Mouse (Mus musculus) hindbrain, embryonic 12.5 days (tissue): ENCODE measurements around the gene Cryzl1. TPM values are rescaled to one million over a fixed set of nuclear protein-coding genes. Genes with fewer than 3 reads are reported as not detected.

Source experiments
- ATAC-seq: fragments of 200-750 bp; cut with Nextera tagmentation; 2 replicates; pipeline ENCODE4 v1.8.0; 2017; ENCODE audit warnings: moderate TSS enrichment; ENCODE audit not compliant: low FRiP score
- H3K27ac ChIP-seq: fragments of 300-500 bp; sonication (generic); 2 replicates; pipeline ENCODE4 v1.5.1; 2016; ENCODE audit warnings: mild to moderate bottlenecking
- H3K27me3 ChIP-seq: fragments of 300-500 bp; sonication (generic); 2 replicates; pipeline ENCODE4 v1.6.1; 2016; ENCODE audit warnings: mild to moderate bottlenecking
- H3K36me3 ChIP-seq: fragments of 300-500 bp; sonication (generic); 2 replicates; pipeline ENCODE4 v1.6.1; 2016; ENCODE audit warnings: mild to moderate bottlenecking
- H3K4me1 ChIP-seq: fragments of 300-500 bp; sonication (generic); 2 replicates; pipeline ENCODE4 v1.6.1; 2016
- H3K4me2 ChIP-seq: fragments of 300-500 bp; sonication (generic); replicated peaks from 2 replicates; pipeline ENCODE4 v1.6.1; 2016; ENCODE audit warnings: mild to moderate bottlenecking
- H3K4me3 ChIP-seq: fragments of 300-500 bp; sonication (generic); 2 replicates; pipeline ENCODE4 v1.5.1; 2016; ENCODE audit warnings: mild to moderate bottlenecking
- H3K9ac ChIP-seq: fragments of 300-500 bp; sonication (generic); 2 replicates; pipeline ENCODE4 v1.6.1; 2016; ENCODE audit warnings: mild to moderate bottlenecking, moderate library complexity
- H3K9me3 ChIP-seq: fragments of 300-500 bp; sonication (generic); replicated peaks from 2 replicates; pipeline ENCODE4 v1.6.1; 2016; ENCODE audit warnings: mild to moderate bottlenecking
- WGBS: fragments of 180-500 bp; shearing (Covaris S2); methylation state at CpG from one replicate; pipeline ENCODE4 v1.1.7; 2016; 5-methylcytosine and 5-hydroxymethylcytosine counted together
- polyA plus RNA-seq: library from polyadenylated mRNA; unstranded; fragments of >200 nt; fragmentation: Nextera tagmentation; extraction: Ambion mirVana; gene quantifications from 2 replicates; pipeline ENCODE4 v1.2.1, GENCODE M21; 2016

Gene Cryzl1
- polyA plus RNA-seq = 81.1 and 83.4 TPM in 2 replicates

DNA sequence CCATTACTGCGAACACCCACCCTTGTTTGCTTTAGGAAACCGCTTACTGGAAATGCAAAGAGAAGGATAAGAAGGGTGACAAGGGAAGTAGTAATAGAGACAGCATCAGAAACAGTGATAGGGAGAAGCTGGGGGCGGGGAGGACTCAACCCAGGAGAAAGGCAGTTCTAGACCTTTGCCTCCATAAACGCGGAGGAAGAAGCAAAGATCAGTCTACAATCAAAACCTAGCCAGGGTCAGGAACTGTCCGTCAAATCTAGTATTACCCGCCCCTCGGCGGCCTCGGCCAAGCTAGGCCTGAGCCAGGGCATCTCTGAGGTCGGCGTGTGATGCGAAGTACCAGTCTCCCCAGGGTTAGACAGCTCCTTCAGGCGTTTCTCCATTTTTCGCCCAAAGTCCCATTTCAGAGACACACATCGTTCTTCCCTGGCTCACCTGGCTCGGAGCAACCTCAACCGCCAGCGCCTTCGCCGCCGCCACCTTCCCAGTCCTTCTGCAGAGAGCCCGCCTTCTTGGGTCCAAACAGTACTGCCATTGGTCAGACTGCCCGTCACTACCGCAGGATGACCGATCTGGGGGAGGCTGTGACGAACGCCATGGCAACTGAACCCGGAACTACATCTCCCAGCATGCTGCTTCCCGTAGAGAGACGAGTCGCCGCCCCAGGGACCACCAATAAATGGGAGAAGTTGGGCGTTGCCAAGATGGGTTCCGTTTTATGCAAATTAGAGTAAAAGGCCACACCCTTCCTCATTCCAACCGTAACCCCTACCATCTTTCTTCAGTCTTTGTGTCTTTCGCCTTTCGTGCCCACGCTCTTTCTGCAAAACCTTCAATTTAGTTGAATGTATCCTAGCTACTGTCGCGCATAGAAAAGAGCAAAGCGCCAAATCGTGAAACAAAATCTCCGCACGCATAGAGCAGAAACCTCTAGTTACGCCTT, at the start of gene Cryzl1:
Gene Cryzl1 (minus strand): TSS at position 853 of the 943 bp plus-strand sequence.
- 1% methylated on average over 46 of the region's 46 CpGs for WGBS
- Histone ChIP-seq H3K9ac (peak within 1 kb of the TSS; percentile 100), H3K27me3 (no peaks in the 10 kb centered on the region), H3K4me1 (peaks cover 28% of the 10 kb centered on the region), H3K4me2 (peak within 1 kb of the TSS; percentile 55), H3K9me3 (no peaks in the 10 kb centered on the region), H3K27ac (peak within 1 kb of the TSS; percentile 97), H3K4me3 (peak within 1 kb of the TSS; percentile 96), H3K36me3 (peaks cover 10% of the 10 kb centered on the region; the same call in 1 of the 2 replicates)
- ATAC-seq = peak; percentile 96

DNA sequence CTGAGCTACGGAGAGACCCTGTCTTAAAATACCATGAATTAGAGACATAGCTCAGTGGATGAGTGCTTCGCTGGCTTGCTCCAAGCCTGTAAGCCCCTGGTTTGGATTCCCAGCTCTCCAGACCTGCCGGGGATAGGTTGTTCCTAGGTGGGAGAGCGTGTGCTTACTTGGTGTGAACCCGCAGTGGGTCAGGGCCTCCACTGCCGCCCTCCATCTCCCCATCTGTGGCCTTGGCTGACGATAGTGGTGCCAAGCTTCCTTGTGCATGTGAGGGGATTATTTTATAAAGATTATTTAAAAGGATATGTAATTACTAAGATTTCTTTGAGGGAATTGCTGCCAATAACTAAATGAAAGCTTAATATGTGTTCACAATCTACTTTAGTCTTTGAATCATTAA, 43.8 kb upstream of the Cryzl1 start:
- H3K27ac ChIP-seq = peak overlapping the region; percentile 82; the same call in 1 of the 2 replicates
- no peak overlapping the region for H3K4me2 ChIP-seq
- peaks cover 54% of the 10 kb centered on the region for H3K4me1 ChIP-seq
- WGBS = 74% methylated on average over 7 of the region's 7 CpGs
- H3K9me3 ChIP-seq = no peaks in the 10 kb centered on the region
- no peak overlapping the region for H3K4me3 ChIP-seq
- ATAC-seq = no peak
- no peaks in the 10 kb centered on the region for H3K27me3 ChIP-seq
- no peaks in the 10 kb centered on the region for H3K36me3 ChIP-seq
- H3K9ac ChIP-seq = no peak overlapping the region

DNA sequence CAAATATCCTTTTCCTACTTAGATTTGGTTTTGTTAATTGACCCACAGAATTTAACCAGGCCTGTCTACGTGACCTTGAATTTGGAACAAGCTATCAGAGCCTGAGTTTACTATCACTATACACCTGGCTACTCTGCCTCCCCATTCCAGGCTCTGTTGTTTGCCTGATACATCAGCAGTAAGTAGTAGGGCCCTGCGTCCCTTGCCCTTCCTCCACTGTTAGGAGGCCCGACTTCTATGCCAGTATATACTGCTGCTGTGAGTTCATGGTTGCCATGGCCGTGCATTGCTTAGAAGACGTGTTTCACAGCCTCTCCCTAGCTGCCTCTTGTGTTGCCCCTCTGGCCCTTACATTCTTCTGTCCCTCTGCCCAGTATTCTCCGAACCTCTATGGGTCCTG, 42.6 kb upstream of the Cryzl1 start:
- ATAC-seq = peak; percentile 35; the same call in 1 of the 2 replicates
- H3K4me1 ChIP-seq = peaks cover 66% of the 10 kb centered on the region
- no peak overlapping the region for H3K4me3 ChIP-seq
- no peaks in the 10 kb centered on the region for H3K36me3 ChIP-seq
- H3K27ac ChIP-seq = peak overlapping the region; percentile 82
- no peaks in the 10 kb centered on the region for H3K27me3 ChIP-seq
- peak overlapping the region; percentile 20; the same call in 1 of the 2 replicates for H3K9ac ChIP-seq
- no peak overlapping the region for H3K4me2 ChIP-seq
- H3K9me3 ChIP-seq = no peaks in the 10 kb centered on the region
- WGBS = 48% methylated on average over 6 of the region's 6 CpGs

DNA sequence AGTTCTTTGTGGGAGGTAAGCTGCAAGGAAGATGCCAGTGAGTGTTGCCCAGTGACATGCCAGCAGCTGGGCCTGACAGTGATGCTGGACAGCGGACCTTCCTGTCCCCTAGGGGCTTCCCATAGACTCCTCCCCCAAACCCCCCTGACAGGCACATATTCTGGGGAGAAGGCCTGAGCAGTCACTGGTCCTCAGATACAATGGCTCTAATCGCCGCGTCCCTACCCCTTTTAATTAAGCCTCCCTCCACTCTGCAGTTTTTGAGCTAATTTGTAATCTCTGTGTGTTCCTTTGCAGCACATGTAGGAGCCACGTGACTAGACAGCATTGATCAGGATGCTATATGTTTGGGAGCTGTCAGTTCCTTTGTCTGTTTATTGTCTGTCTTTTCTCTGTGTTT, 41.9 kb upstream of the Cryzl1 start:
- Histone ChIP-seq H3K9me3 (no peaks in the 10 kb centered on the region), H3K4me2 (peak overlapping the region; percentile 23; the same call in 1 of the 2 replicates), H3K4me1 (peaks cover 68% of the 10 kb centered on the region), H3K27ac (peak overlapping the region; percentile 82), H3K36me3 (no peaks in the 10 kb centered on the region), H3K9ac (no peak overlapping the region), H3K4me3 (no peak overlapping the region), H3K27me3 (no peaks in the 10 kb centered on the region)
- peak; percentile 95 for ATAC-seq
- WGBS = 17% methylated on average over 5 of the region's 5 CpGs

DNA sequence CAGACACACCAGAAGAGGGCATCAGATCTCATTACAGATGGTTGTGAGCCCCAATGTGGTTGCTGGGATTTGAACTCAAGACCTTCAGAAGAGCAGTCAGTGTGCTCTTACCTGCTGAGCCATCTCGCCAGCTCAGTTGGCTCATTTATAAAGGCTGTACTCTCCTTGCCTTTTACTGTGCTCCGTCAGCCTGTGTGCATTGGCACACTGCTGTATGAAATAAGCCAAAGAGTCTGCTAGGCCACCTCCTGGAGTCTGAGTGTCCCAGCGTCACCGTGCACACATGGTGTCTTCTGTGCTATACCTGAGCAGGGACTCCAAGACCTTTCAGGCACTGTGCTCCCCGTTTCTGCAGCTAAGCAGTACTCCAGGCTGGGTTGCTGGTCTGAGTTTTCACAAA, 41.1 kb upstream of the Cryzl1 start:
- H3K9me3 ChIP-seq = no peaks in the 10 kb centered on the region
- no peaks in the 10 kb centered on the region for H3K27me3 ChIP-seq
- ATAC-seq = no peak; the same call in 1 of the 2 replicates
- H3K4me2 ChIP-seq = no peak overlapping the region
- peaks cover 65% of the 10 kb centered on the region for H3K4me1 ChIP-seq
- 62% methylated on average over 5 of the region's 5 CpGs for WGBS
- H3K4me3 ChIP-seq = no peak overlapping the region
- H3K36me3 ChIP-seq = no peaks in the 10 kb centered on the region
- no peak overlapping the region for H3K9ac ChIP-seq
- H3K27ac ChIP-seq = peak overlapping the region; percentile 82

DNA sequence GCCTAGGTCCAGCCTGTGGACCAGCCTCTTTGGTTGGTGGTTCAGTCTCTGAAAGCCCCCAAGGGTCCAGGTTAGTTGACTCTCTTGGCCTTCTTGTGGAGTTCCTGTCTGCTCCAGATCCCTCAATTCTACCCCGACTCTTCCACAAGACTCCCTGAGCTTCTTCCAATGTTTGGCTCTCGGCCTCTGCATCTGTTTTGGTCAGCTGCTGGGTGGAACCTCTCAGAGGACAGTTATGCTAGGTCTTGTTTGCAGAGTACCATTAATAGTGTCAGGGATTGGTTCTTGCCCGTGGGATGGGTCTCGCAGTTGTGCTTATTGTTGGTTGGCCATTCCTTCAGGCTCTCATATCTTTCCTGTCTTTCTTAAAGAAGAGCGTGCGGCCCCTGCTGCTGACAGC, 39.8 kb upstream of the Cryzl1 start:
- Histone ChIP-seq H3K4me2 (no peak overlapping the region), H3K9ac (no peak overlapping the region), H3K27ac (no peak overlapping the region), H3K4me3 (no peak overlapping the region), H3K36me3 (no peaks in the 10 kb centered on the region), H3K4me1 (peaks cover 70% of the 10 kb centered on the region), H3K27me3 (no peaks in the 10 kb centered on the region), H3K9me3 (no peaks in the 10 kb centered on the region)
- 93% methylated on average over 6 of the region's 6 CpGs for WGBS
- no peak for ATAC-seq

DNA sequence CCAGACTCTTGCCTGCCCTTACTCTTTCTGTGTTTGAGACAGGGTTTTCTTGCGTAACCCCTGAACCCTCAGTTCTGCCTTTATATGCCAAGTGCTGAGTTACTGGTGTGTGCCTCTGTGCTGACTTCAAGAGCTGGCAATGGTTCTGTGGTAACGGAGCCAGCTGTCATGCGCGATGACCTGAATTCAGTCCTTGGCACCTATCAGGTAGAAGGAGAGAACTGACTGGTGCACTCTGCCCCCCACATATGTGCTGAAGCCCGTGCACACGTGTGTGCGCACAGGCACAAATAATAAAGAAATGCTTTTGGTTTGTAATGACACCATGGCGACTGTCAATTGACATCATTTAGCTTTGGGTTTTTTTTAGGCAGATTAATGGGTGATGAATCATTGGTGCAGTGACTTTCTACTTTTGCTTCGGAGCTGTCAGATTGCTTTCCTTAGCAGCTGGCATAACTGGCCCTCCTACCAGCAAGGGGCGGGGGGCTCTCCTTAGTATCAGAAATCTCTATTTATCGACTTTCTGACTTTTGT, 38.5 kb upstream of the Cryzl1 start:
- no peak overlapping the region for H3K27ac ChIP-seq
- H3K36me3 ChIP-seq = no peaks in the 10 kb centered on the region
- no peak for ATAC-seq
- H3K9me3 ChIP-seq = no peaks in the 10 kb centered on the region
- peaks cover 73% of the 10 kb centered on the region for H3K4me1 ChIP-seq
- no peak overlapping the region for H3K4me3 ChIP-seq
- H3K27me3 ChIP-seq = no peaks in the 10 kb centered on the region
- no peak overlapping the region for H3K4me2 ChIP-seq
- no peak overlapping the region for H3K9ac ChIP-seq
- WGBS = 78% methylated on average over 11 of the region's 11 CpGs

DNA sequence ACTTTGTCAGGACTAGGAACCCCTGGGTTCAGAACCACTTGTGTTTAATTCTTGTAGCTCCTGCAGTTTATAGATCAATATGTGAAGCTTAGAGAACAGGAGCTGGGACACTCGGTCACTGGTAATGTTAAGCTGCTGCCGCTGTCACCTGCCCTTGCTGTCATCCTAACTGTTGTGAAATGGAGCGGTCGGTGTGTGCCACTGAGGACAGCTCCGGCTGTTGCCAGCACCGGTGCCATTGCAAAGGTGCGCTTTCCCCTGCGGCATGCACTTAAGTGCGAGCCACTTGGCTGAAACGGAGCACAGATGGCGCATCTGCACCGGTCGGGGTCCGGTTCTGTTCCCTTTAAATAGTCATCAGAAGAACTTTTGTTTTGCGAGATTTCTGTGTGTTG, 37.0 kb upstream of the Cryzl1 start:
- no peak overlapping the region for H3K27ac ChIP-seq
- H3K4me2 ChIP-seq = no peak overlapping the region
- no peaks in the 10 kb centered on the region for H3K36me3 ChIP-seq
- WGBS = 85% methylated on average over 15 of the region's 15 CpGs
- H3K9ac ChIP-seq = no peak overlapping the region
- H3K4me3 ChIP-seq = no peak overlapping the region
- H3K4me1 ChIP-seq = peaks cover 69% of the 10 kb centered on the region
- H3K27me3 ChIP-seq = no peaks in the 10 kb centered on the region
- H3K9me3 ChIP-seq = no peaks in the 10 kb centered on the region
- ATAC-seq = no peak

DNA sequence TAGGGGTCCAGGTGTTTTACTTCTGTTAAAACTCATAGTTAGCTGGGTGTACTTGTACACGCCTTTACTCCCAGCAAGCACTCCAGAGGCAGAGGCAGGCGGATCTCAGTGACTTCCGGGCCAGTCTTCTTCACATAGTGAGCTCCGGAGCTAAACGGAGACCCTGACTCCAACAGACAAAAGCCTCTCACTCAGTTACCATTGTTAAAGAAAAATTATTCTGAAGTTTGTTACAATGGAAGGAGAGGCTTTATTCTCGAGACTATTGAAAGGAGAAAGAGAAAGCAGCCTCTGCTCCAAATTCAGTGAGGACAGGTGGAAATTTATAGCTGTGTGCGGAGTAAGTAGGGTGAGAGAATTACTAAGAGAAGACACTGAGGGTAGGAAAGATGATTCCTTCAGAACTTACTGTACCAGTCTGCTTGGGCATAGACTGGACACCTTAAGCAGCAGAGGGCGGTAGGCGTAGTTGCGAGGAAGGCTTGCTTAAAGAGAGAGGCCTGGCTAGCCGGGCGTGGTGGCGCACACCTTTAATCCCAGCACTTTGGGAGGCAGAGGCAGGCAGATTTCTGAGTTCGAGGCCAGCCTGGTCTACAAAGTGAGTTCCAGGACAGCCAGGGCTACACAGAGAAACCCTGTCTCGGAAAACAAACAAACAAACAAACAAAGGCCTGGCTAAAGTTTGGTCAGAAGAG, 36.5 kb upstream of the Cryzl1 start:
- H3K4me2 ChIP-seq = no peak overlapping the region
- H3K4me1 ChIP-seq = peaks cover 69% of the 10 kb centered on the region
- no peak overlapping the region for H3K27ac ChIP-seq
- no peaks in the 10 kb centered on the region for H3K27me3 ChIP-seq
- H3K36me3 ChIP-seq = peaks cover 3% of the 10 kb centered on the region; the same call in 1 of the 2 replicates
- no peak for ATAC-seq
- H3K9me3 ChIP-seq = no peaks in the 10 kb centered on the region
- WGBS = 81% methylated on average over 15 of the region's 15 CpGs
- H3K4me3 ChIP-seq = no peak overlapping the region
- H3K9ac ChIP-seq = no peak overlapping the region

DNA sequence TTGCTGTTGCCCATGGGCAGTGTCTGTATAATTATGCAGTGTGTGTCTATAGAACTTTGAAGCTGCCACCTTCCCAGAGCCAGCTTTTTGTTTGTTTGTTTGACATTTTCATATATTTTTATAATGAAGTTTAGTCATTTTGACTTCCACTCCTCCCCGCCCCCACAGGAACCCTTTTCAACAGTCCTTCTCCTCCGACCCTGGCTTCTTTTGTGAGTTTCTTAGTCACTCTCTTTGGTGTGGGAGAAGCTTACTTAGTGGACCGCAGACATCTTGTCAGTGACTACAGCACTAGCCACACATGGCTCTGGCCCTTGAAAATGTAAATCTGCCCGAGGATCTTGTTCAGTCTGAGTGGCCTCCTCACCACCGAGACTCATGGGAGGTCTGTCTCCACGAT, 35.6 kb upstream of the Cryzl1 start:
- 80% methylated on average over 6 of the region's 6 CpGs for WGBS
- H3K4me2 ChIP-seq = no peak overlapping the region
- H3K36me3 ChIP-seq = peaks cover 4% of the 10 kb centered on the region; the same call in 1 of the 2 replicates
- H3K4me3 ChIP-seq = no peak overlapping the region
- H3K9ac ChIP-seq = no peak overlapping the region
- H3K4me1 ChIP-seq = peaks cover 66% of the 10 kb centered on the region
- H3K9me3 ChIP-seq = no peaks in the 10 kb centered on the region
- H3K27ac ChIP-seq = no peak overlapping the region
- ATAC-seq = no peak
- H3K27me3 ChIP-seq = no peaks in the 10 kb centered on the region

DNA sequence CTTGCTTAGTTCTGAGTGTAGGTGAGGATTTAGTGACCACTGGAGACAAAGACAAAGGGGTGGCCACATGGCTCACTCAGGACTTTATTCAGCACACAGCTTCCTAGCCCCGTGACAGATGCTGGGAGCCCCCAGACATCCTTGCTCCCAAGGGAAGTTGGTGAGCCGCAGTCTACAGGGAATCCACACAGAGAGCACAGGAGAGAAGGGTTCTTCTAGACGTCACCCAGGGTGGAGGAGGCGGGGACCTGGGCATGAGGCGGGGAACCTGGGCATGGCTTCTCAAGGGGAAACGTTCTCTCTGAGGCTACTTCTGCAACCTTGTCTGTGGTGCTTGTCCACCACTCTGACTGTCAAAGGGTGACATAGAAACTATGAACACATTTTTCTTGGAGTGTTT, 35.2 kb upstream of the Cryzl1 start:
- 0 out of 2 replicates have a peak overlapping the region, but pooled peaks have one; percentile 40 for H3K27ac ChIP-seq
- WGBS = 58% methylated on average over 6 of the region's 6 CpGs

DNA sequence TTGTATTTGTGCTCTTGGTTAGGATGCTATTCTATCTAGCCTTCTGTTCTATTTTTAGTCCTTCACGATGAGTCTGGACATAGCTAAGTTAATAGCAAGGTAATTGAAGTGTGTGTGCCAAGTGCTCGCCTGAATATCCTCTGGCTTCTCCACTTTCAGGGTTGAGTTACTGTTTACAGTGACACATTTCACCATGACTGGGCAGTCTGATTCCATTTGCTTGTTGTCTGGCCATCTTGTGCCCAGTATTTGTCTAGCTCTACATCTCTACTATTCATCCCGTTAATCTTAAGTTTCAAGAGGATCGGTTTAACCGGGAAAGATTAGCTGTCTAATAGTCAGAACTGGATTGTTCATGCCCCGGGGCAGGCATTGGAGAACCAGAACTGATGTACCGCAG, 33.7 kb upstream of the Cryzl1 start:
- ATAC-seq = no peak
- Histone ChIP-seq H3K4me2 (no peak overlapping the region), H3K27ac (0 out of 2 replicates have a peak overlapping the region, but pooled peaks have one; percentile 0), H3K36me3 (peaks cover 4% of the 10 kb centered on the region; the same call in 1 of the 2 replicates), H3K9ac (no peak overlapping the region), H3K27me3 (no peaks in the 10 kb centered on the region), H3K9me3 (no peaks in the 10 kb centered on the region), H3K4me1 (peaks cover 61% of the 10 kb centered on the region), H3K4me3 (no peak overlapping the region)
- 76% methylated on average over 7 of the region's 7 CpGs for WGBS

More for the DNA sequence above, 35.2 kb upstream of the Cryzl1 start:
- Histone ChIP-seq H3K9ac (no peak overlapping the region), H3K36me3 (peaks cover 4% of the 10 kb centered on the region; the same call in 1 of the 2 replicates), H3K9me3 (no peaks in the 10 kb centered on the region), H3K4me2 (no peak overlapping the region), H3K4me3 (no peak overlapping the region), H3K4me1 (peaks cover 69% of the 10 kb centered on the region), H3K27me3 (no peaks in the 10 kb centered on the region)
- no peak for ATAC-seq
